Comparison of ENCODE assay signal across 25 mouse cellular contexts in genomic region chr5:44768472-44768871, GRCm38 (mm10). TPM values are rescaled to one million over a fixed set of nuclear protein-coding genes. Genes with fewer than 3 reads are reported as not detected.
DNase-seq lines count a peak whose midpoint lies in the region; ATAC-seq and TF ChIP-seq lines count a peak whose summit lies in the region.
"Had no signal": no experiment of that assay in that cellular context is flagged by ENCODE, and none has a peak within 500 bp of the region (broad histone marks: within the 10 kb centered on the region; RNA-seq: fewer than 3 reads in every experiment).

No protein-coding gene starts in this region.

- 78% methylated on average over 8 of the region's 8 CpGs for WGBS in kidney, postnatal 0 days
- WGBS in stomach, postnatal 0 days: 70% methylated on average over 8 of the region's 8 CpGs
- 82% methylated on average over 8 of the region's 8 CpGs for WGBS in hindbrain, embryonic 14.5 days

- H3K4me3 ChIP-seq in kidney, postnatal 0 days (replicated peaks; ENCODE audit: low read depth, low read length): no peak overlapping the region
- no peak overlapping the region for H3K4me3 ChIP-seq in stomach, postnatal 0 days (ENCODE audit: low read depth, low read length)
- no peak overlapping the region for H3K4me3 ChIP-seq in hindbrain, embryonic 14.5 days (replicated peaks; ENCODE audit: low read length)
- H3K4me3 ChIP-seq: embryonic facial prominence, embryonic 12.5 days; erythroblast, embryonic 14.5 days; hindbrain, embryonic 13.5 days; layer of hippocampus, adult 2 months; limb, embryonic 10.5 days; lung, embryonic 15.5 days; neural tube, embryonic 15.5 days had no signal

- no peak overlapping the region for H3K9ac ChIP-seq in kidney, postnatal 0 days (ENCODE audit: low read depth, low read length)
- H3K9ac ChIP-seq in stomach, postnatal 0 days (ENCODE audit: low read length): no peak overlapping the region
- no peak overlapping the region for H3K9ac ChIP-seq in hindbrain, embryonic 14.5 days
- H3K9ac ChIP-seq: embryonic facial prominence, embryonic 12.5 days; hindbrain, embryonic 13.5 days; lung, embryonic 15.5 days; neural tube, embryonic 15.5 days had no signal

- ATAC-seq in kidney, postnatal 0 days (replicated peaks; ENCODE audit: low FRiP score, low read depth): no peak
- no peak for ATAC-seq in stomach, postnatal 0 days (ENCODE audit: low FRiP score, low TSS enrichment)
- no peak for ATAC-seq in hindbrain, embryonic 14.5 days (ENCODE audit: low FRiP score)
- ATAC-seq: forebrain, embryonic 14.5 days; midbrain, embryonic 16.5 days had no signal

- no peaks in the 10 kb centered on the region for H3K27me3 ChIP-seq in kidney, postnatal 0 days (ENCODE audit: insufficient read depth, low read length)
- H3K27me3 ChIP-seq in stomach, postnatal 0 days (ENCODE audit: control insufficient read depth, insufficient read depth, low read length): no peaks in the 10 kb centered on the region
- H3K27me3 ChIP-seq in hindbrain, embryonic 14.5 days (ENCODE audit: control insufficient read depth, insufficient read depth, low read length): no peaks in the 10 kb centered on the region
- H3K27me3 ChIP-seq: embryonic facial prominence, embryonic 12.5 days; hindbrain, embryonic 13.5 days; lung, embryonic 15.5 days; neural tube, embryonic 15.5 days had no signal

- peak; percentile 17 to 45 for DNase-seq in adrenal gland, adult (ENCODE audit: inconsistent age in 2 of 2, low spot score in 1 of 2)
- no peak for DNase-seq in adrenal gland, postnatal 14 days
- DNase-seq in kidney, adult 11 months: peak; percentile 36
- no peak for DNase-seq in kidney, adult 18-20 months
- peak; percentile 21 for DNase-seq in kidney, postnatal 0 days (ENCODE audit: low spot score)
- DNase-seq in lung, postnatal 14 days: peak; percentile 11
- no peak for DNase-seq in stomach, postnatal 0 days (ENCODE audit: low spot score)
- DNase-seq in hindbrain, embryonic 14.5 days (ENCODE audit: low spot score): no peak
- DNase-seq: adrenal gland, postnatal 10 days; cerebellum, adult 11 months; cerebellum, postnatal 10 days; gastrocnemius, postnatal 36 days; right cerebral cortex, postnatal 14 days; thymus, adult 18-20 months; thymus, postnatal 4 days had no signal

- no peaks in the 10 kb centered on the region for H3K36me3 ChIP-seq in kidney, postnatal 0 days (ENCODE audit: insufficient read depth, low read length)
- no peaks in the 10 kb centered on the region for H3K36me3 ChIP-seq in stomach, postnatal 0 days (ENCODE audit: control insufficient read depth, insufficient read depth, low read length)
- no peaks in the 10 kb centered on the region for H3K36me3 ChIP-seq in hindbrain, embryonic 14.5 days (replicated peaks; ENCODE audit: control insufficient read depth, insufficient read depth)
- H3K36me3 ChIP-seq: embryonic facial prominence, embryonic 12.5 days; hindbrain, embryonic 13.5 days; lung, embryonic 15.5 days; neural tube, embryonic 15.5 days had no signal

- no peak overlapping the region for H3K27ac ChIP-seq in kidney, postnatal 0 days
- H3K27ac ChIP-seq in stomach, postnatal 0 days (replicated peaks): no peak overlapping the region
- H3K27ac ChIP-seq in hindbrain, embryonic 14.5 days: no peak overlapping the region
- H3K27ac ChIP-seq: embryonic facial prominence, embryonic 12.5 days; hindbrain, embryonic 13.5 days; layer of hippocampus, adult 2 months; limb, embryonic 10.5 days; lung, embryonic 15.5 days; neural tube, embryonic 15.5 days had no signal

- no peak for TF ChIP-seq CTCF in kidney, postnatal 0 days (IDR thresholded peaks at IDR 0.05; ENCODE audit: low read depth)
- no peak for TF ChIP-seq CTCF in stomach, postnatal 0 days (IDR thresholded peaks at IDR 0.05; ENCODE audit: low read depth)

- no peak for TF ChIP-seq EP300 in stomach, postnatal 0 days (optimal IDR thresholded peaks at IDR 0.05)

- no peaks in the 10 kb centered on the region for H3K4me1 ChIP-seq in kidney, postnatal 0 days (replicated peaks; ENCODE audit: insufficient read depth, low read length)
- H3K4me1 ChIP-seq in stomach, postnatal 0 days (replicated peaks; ENCODE audit: control insufficient read depth, insufficient read depth): no peaks in the 10 kb centered on the region
- no peaks in the 10 kb centered on the region for H3K4me1 ChIP-seq in hindbrain, embryonic 14.5 days (replicated peaks; ENCODE audit: control insufficient read depth, insufficient read depth, low read length)
- H3K4me1 ChIP-seq: embryonic facial prominence, embryonic 12.5 days; limb, embryonic 10.5 days; lung, embryonic 15.5 days; neural tube, embryonic 15.5 days had no signal

- H3K4me2 ChIP-seq in kidney, postnatal 0 days (ENCODE audit: low read length): no peak overlapping the region
- H3K4me2 ChIP-seq in stomach, postnatal 0 days (replicated peaks; ENCODE audit: low read depth): no peak overlapping the region
- H3K4me2 ChIP-seq in hindbrain, embryonic 14.5 days (replicated peaks): no peak overlapping the region
- H3K4me2 ChIP-seq: embryonic facial prominence, embryonic 12.5 days; hindbrain, embryonic 13.5 days; liver, embryonic 11.5 days; lung, embryonic 15.5 days; neural tube, embryonic 15.5 days had no signal

- no peaks in the 10 kb centered on the region for H3K9me3 ChIP-seq in kidney, postnatal 0 days (replicated peaks; ENCODE audit: low read length)
- no peaks in the 10 kb centered on the region for H3K9me3 ChIP-seq in stomach, postnatal 0 days (ENCODE audit: control insufficient read depth, low read length)
- H3K9me3 ChIP-seq in hindbrain, embryonic 14.5 days (ENCODE audit: control insufficient read depth, low read length): no peaks in the 10 kb centered on the region
- H3K9me3 ChIP-seq: embryonic facial prominence, embryonic 12.5 days; hindbrain, embryonic 13.5 days; limb, embryonic 10.5 days; lung, embryonic 15.5 days; neural tube, embryonic 15.5 days had no signal

RNA-seq across cellular contexts. Expression of gene Ldb2, which starts 31.0 kb away (rescaled TPM):
- total RNA-seq in adrenal gland, postnatal 14 days (2021): 31.6 and 33.2 TPM in 2 replicates
- 81.7 and 82.9 TPM in 2 replicates for polyA plus RNA-seq in kidney, postnatal 0 days (2015; fragmentation: Nextera tagmentation; extraction: Ambion mirVana)
- 14.4 and 15.8 TPM in 2 replicates for polyA plus RNA-seq in stomach, postnatal 0 days (2015; fragmentation: Nextera tagmentation; extraction: Ambion mirVana)
- 40.5 and 44.1 TPM in 2 replicates for polyA plus RNA-seq in hindbrain, embryonic 14.5 days (2014; fragmentation: Nextera tagmentation; extraction: Ambion mirVana)
- polyA plus RNA-seq: erythroblast, embryonic 14.5 days had no signal

Comparison
In these comparisons a context has a peak if more than half of its experiments do, and no peak if none do; other contexts are left out.
1. DNase-seq: peak in adrenal gland, adult (2 of 2), kidney, adult 11 months (single experiment), kidney, postnatal 0 days (single experiment) and lung, postnatal 14 days (single experiment); none in adrenal gland, postnatal 14 days (single experiment), kidney, adult 18-20 months (single experiment), stomach, postnatal 0 days (single experiment) and hindbrain, embryonic 14.5 days (single experiment).